Mouse (Mus musculus) cortical plate, adult 2 months (tissue): Measurements from ENCODE around the gene Kank1. TPM values are rescaled to one million over a fixed set of nuclear protein-coding genes. Genes with fewer than 3 reads are reported as not detected.

Experiments
- H3K27ac ChIP-seq: fragments of 200-500 bp; 2 replicates; pipeline ENCODE4 v1.5.1; 2012; ENCODE audit warnings: low read length, control low read depth, inconsistent platforms; ENCODE audit not compliant: insufficient read depth
- H3K4me1 ChIP-seq: fragments of 200-500 bp; 2 replicates; pipeline ENCODE4 v1.6.1; 2011; ENCODE audit warnings: low read length; ENCODE audit not compliant: control insufficient read depth, insufficient read depth
- H3K4me3 ChIP-seq: fragments of 200-500 bp; 2 replicates; pipeline ENCODE4 v1.5.1; 2011; ENCODE audit warnings: mild to moderate bottlenecking, low read length, control low read depth; ENCODE audit not compliant: insufficient read depth
- CTCF ChIP-seq: fragments of 200-500 bp; IDR thresholded peaks from 2 replicates; pipeline ENCODE4 v1.5.1; 2011; ENCODE audit warnings: mild to moderate bottlenecking, control low read depth, low read length; ENCODE audit not compliant: insufficient read depth; ENCODE audit errors: extremely low read depth
- POLR2A ChIP-seq: fragments of 200-500 bp; IDR thresholded peaks from 2 replicates; pipeline ENCODE4 v1.6.1; 2011; ENCODE audit warnings: mild to moderate bottlenecking, low read length, control low read depth; ENCODE audit not compliant: insufficient read depth; ENCODE audit errors: extremely low read depth
- polyA plus RNA-seq: library from polyadenylated mRNA; depleted of rRNA; stranded (reverse); fragments of >200 nt; gene quantifications from 2 replicates; pipeline ENCODE4 v1.2.3, GENCODE M21; 2012

Kank1 gene
- polyA plus RNA-seq, 1 experiment = 13.7 TPM

DNA sequence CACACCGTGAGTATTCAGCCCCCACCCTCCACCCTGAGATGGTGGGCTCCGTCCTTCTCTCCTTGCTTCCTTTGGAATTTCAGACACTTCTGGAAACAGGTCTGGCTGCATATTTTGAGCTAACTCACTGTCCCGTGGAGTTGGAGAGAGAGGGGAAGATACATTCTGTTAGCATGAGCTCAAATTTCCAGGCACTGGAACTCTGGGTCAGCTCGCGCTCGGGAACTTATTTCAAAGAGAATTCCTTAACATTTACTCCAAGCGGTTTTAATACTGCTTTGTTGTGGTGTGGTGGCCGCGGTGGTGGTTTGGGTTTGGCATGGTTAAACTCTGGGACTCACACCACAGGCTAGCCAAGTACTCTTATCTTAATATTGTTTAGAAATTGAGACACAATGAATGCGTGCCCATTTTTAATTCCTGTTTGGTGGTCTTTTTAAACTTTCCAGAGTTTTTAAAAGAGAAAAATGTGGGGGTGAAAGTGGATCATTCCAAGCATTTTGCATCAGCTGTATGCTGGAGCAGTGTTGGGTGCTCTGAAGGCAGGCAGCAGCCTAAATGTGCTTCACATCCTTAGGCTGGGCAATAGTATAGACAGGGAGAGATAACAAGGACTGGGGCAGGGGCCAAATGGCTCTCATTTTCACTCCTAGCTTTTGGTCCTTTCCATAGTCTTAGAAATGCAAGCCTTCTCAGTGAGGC, 170.6 kb downstream of the Kank1 start:
- TF ChIP-seq CTCF = no peak
- Histone ChIP-seq H3K4me1 (no peaks in the 10 kb centered on the region), H3K27ac (no peak overlapping the region), H3K4me3 (peak overlapping the region; percentile 32; the same call in 1 of the 2 replicates)

DNA sequence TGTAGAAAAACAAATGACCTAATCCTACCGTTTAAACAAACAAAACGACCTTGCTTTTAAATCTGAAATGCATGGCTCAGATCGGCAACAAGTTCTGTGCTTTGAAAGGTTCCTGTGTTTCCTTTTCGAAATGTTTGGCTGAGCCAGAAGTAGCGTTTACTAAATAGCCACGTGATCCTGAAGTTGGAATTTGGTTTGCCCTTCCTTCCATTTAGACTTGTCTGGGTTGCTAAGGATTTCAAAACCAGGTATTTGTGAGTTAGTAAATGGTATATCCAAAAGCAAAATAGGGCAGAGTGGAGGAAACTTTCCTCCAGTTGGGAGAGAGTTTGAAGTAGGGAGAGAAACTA, 171.1 kb downstream of the Kank1 start:
- H3K4me3 ChIP-seq = no peak overlapping the region; the same call in 1 of the 2 replicates
- TF ChIP-seq POLR2A (no peak), CTCF (no peak)
- H3K4me1 ChIP-seq = no peaks in the 10 kb centered on the region
- no peak overlapping the region for H3K27ac ChIP-seq

- Histone ChIP-seq H3K4me3 (no peak overlapping the region), H3K27ac (no peak overlapping the region), H3K4me1 (no peaks in the 10 kb centered on the region)
- TF ChIP-seq POLR2A = no peak
- no peak for TF ChIP-seq CTCF
Observed at GRCm38 (mm10) chr19:25409239-25409638, 172.5 kb downstream of the Kank1 start.

- no peak overlapping the region for H3K4me3 ChIP-seq
- H3K27ac ChIP-seq = no peak overlapping the region
- no peak for TF ChIP-seq CTCF
- no peak for TF ChIP-seq POLR2A
- no peaks in the 10 kb centered on the region for H3K4me1 ChIP-seq
Observed at GRCm38 (mm10) chr19:25411353-25411752, 174.6 kb downstream of the Kank1 start.

- Histone ChIP-seq H3K27ac (no peak overlapping the region), H3K4me1 (no peaks in the 10 kb centered on the region), H3K4me3 (no peak overlapping the region)
- TF ChIP-seq CTCF (no peak), POLR2A (no peak)
Observed at GRCm38 (mm10) chr19:25415448-25415847, 178.7 kb downstream of the Kank1 start.

- TF ChIP-seq POLR2A (no peak), CTCF (no peak)
- no peak overlapping the region for H3K27ac ChIP-seq
- H3K4me1 ChIP-seq = no peaks in the 10 kb centered on the region
- H3K4me3 ChIP-seq = no peak overlapping the region
Observed at GRCm38 (mm10) chr19:25417671-25418070, 180.9 kb downstream of the Kank1 start.

- TF ChIP-seq POLR2A = no peak
- no peak for TF ChIP-seq CTCF
- H3K4me3 ChIP-seq = no peak overlapping the region
- H3K4me1 ChIP-seq = no peaks in the 10 kb centered on the region
- no peak overlapping the region for H3K27ac ChIP-seq
Observed at GRCm38 (mm10) chr19:25419983-25420382, 183.2 kb downstream of the Kank1 start.

GRCm38 (mm10) chr19:25422096-25422495, 185.3 kb downstream of the Kank1 start:
- Histone ChIP-seq H3K4me1 (no peaks in the 10 kb centered on the region), H3K27ac (no peak overlapping the region), H3K4me3 (no peak overlapping the region)
- no peak for TF ChIP-seq POLR2A
- TF ChIP-seq CTCF = no peak

- Histone ChIP-seq H3K27ac (no peak overlapping the region), H3K4me1 (no peaks in the 10 kb centered on the region), H3K4me3 (no peak overlapping the region)
- TF ChIP-seq POLR2A (no peak), CTCF (no peak)
Observed at GRCm38 (mm10) chr19:25423371-25423770, 186.6 kb downstream of the Kank1 start.

DNA sequence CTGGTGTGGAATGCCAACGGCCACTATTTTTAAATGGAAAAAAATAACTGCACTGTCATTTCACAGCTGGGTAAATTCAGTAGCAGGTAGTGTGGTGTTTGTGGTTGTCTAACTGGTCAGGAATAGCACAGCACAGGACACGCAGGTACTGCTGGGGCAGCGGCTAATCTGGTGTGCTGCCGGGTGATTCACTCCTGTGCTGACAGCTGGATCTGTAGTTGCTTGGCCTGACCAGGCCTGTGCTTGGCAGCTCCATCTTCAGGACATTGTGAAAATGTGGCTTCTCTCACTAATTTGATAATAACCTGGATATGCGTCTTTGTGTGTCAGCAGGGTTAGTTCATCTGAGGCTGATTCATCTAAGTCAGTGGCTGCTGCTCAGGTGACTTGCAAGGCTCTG, 189.7 kb downstream of the Kank1 start:
- H3K4me1 ChIP-seq = no peaks in the 10 kb centered on the region
- TF ChIP-seq CTCF (no peak), POLR2A (no peak)
- H3K27ac ChIP-seq = no peak overlapping the region
- no peak overlapping the region for H3K4me3 ChIP-seq

- Histone ChIP-seq H3K4me1 (no peaks in the 10 kb centered on the region), H3K4me3 (no peak overlapping the region), H3K27ac (no peak overlapping the region)
- TF ChIP-seq POLR2A (no peak), CTCF (no peak)
Observed at GRCm38 (mm10) chr19:25427886-25428285, 191.1 kb downstream of the Kank1 start.
